Mouse (Mus musculus) splenic B cell, adult 2 months (primary cell): ENCODE results near the gene Gnat1.

Experiments
- DNase-seq: peaks from one replicate; pipeline ENCODE4 v3.0.0-alpha.2; 2011; ENCODE audit warnings: low read depth, low spot score
- H3K27me3 ChIP-seq: 2 replicates; pipeline ENCODE4 v1.6.1; 2012; ENCODE audit warnings: mild to moderate bottlenecking, low read length, moderate library complexity, mixed read lengths; ENCODE audit not compliant: control insufficient read depth, poor library complexity, insufficient read depth, severe bottlenecking
- H3K36me3 ChIP-seq: 2 replicates; pipeline ENCODE4 v1.6.1; 2012; ENCODE audit warnings: mild to moderate bottlenecking, low read length, moderate library complexity, mixed read lengths; ENCODE audit not compliant: control insufficient read depth, poor library complexity, insufficient read depth, severe bottlenecking

Gnat1 gene

GRCm38 (mm10) chr9:107624951-107625350 is 54.6 kb downstream of the Gnat1 start:
- DNase-seq = no peak
- no peaks in the 10 kb centered on the region for H3K27me3 ChIP-seq
- peaks cover 3% of the 10 kb centered on the region; the same call in 1 of the 2 replicates for H3K36me3 ChIP-seq

GRCm38 (mm10) chr9:107624539-107624938 is 55.0 kb downstream of the Gnat1 start:
- peak; percentile 56 for DNase-seq
- Histone ChIP-seq H3K27me3 (no peaks in the 10 kb centered on the region), H3K36me3 (peaks cover 4% of the 10 kb centered on the region; the same call in 1 of the 2 replicates)
